20 mouse cellular contexts compared by ENCODE assay signal in genomic region chr9:123713111-123713510, GRCm38 (mm10). TPM values are rescaled to one million over a fixed set of nuclear protein-coding genes. Genes with fewer than 3 reads are reported as not detected.
DNase-seq lines count a peak whose midpoint lies in the region; ATAC-seq and TF ChIP-seq lines count a peak whose summit lies in the region.
"Had no signal": no experiment of that assay in that cellular context is flagged by ENCODE, and none has a peak within 500 bp of the region (broad histone marks: within the 10 kb centered on the region; RNA-seq: fewer than 3 reads in every experiment).

No protein-coding gene starts in this region.

- H3K27me3 ChIP-seq in kidney, postnatal 0 days (ENCODE audit: insufficient read depth, low read length), result no peaks in the 10 kb centered on the region
- H3K27me3 ChIP-seq in thymus, adult 2 months (ENCODE audit: control insufficient read depth, insufficient read depth, low read length), result no peaks in the 10 kb centered on the region
- H3K27me3 ChIP-seq in splenic B cell, adult 2 months (ENCODE audit: control insufficient read depth, insufficient read depth, low read length, poor library complexity, severe bottlenecking), result no peaks in the 10 kb centered on the region
- H3K27me3 ChIP-seq: embryonic facial prominence, embryonic 12.5 days; heart, embryonic 12.5 days; limb, embryonic 13.5 days; lung, embryonic 15.5 days had no signal

- 0 out of 2 replicates have a peak, but pooled peaks cover 3% of the 10 kb centered on the region for H3K4me1 ChIP-seq in kidney, postnatal 0 days (replicated peaks; ENCODE audit: insufficient read depth, low read length)
- peaks cover 4% of the 10 kb centered on the region; the same call in 1 of the 2 replicates for H3K4me1 ChIP-seq in thymus, adult 2 months (replicated peaks; ENCODE audit: control insufficient read depth, insufficient read depth, low read length)

- H3K4me3 ChIP-seq in kidney, postnatal 0 days (replicated peaks; ENCODE audit: low read depth, low read length), result no peak overlapping the region
- H3K4me3 ChIP-seq in thymus, adult 2 months (ENCODE audit: control insufficient read depth, insufficient read depth, low read length), result no peak overlapping the region
- H3K4me3 ChIP-seq: embryonic facial prominence, embryonic 12.5 days; heart, embryonic 12.5 days; left cerebral cortex, adult 2 months; limb, embryonic 13.5 days; lung, embryonic 15.5 days had no signal

- H3K9ac ChIP-seq in kidney, postnatal 0 days (ENCODE audit: low read depth, low read length), result no peak overlapping the region
- H3K9ac ChIP-seq: embryonic facial prominence, embryonic 12.5 days; heart, embryonic 12.5 days; limb, embryonic 13.5 days; lung, embryonic 15.5 days had no signal

- TF ChIP-seq CTCF in kidney, postnatal 0 days (IDR thresholded peaks at IDR 0.05; ENCODE audit: low read depth), result peak; percentile 51
- no peak for TF ChIP-seq CTCF in thymus, adult 2 months (IDR thresholded peaks at IDR 0.05; ENCODE audit: borderline replicate concordance, control insufficient read depth, extremely low read depth, insufficient read depth, low read length, poor library complexity)

- peak; percentile 6 for DNase-seq in embryo, embryonic 10.5 days (ENCODE audit: low spot score)
- no peak for DNase-seq in embryo, embryonic 11 days
- peak; percentile 29 for DNase-seq in kidney, postnatal 0 days (ENCODE audit: low spot score)
- DNase-seq in kidney, postnatal 14 days, result no peak
- DNase-seq in thymus, adult 2 months, result peak; percentile 26
- no peak for DNase-seq in thymus, postnatal 36 days
- peak; percentile 58 for DNase-seq in splenic B cell, adult 2 months (ENCODE audit: low read depth, low spot score)
- DNase-seq in left cerebral cortex, adult 18-20 months (ENCODE audit: low spot score in 2 of 2), result no peak
- DNase-seq: B cell, adult 2 months; cerebellum, postnatal 14 days; gastrocnemius, postnatal 10 days; kidney, postnatal 25 days; right cerebral cortex, postnatal 4 days had no signal

- no peak for ATAC-seq in kidney, postnatal 0 days (replicated peaks; ENCODE audit: low FRiP score, low read depth)
- ATAC-seq: inflammation-experienced regulatory T-cells, adult 6 months had no signal

- no peak overlapping the region for H3K27ac ChIP-seq in kidney, postnatal 0 days
- H3K27ac ChIP-seq in thymus, adult 2 months (ENCODE audit: control insufficient read depth, insufficient read depth, low read length), result no peak overlapping the region
- H3K27ac ChIP-seq: embryonic facial prominence, embryonic 12.5 days; left cerebral cortex, adult 2 months; limb, embryonic 13.5 days; lung, embryonic 15.5 days had no signal

- WGBS in kidney, postnatal 0 days, result 82% methylated on average over 2 of the region's 2 CpGs
- WGBS in thymus, adult 2 months, result 95% methylated on average over 2 of the region's 2 CpGs

- no peaks in the 10 kb centered on the region for H3K9me3 ChIP-seq in kidney, postnatal 0 days (replicated peaks; ENCODE audit: low read length)
- H3K9me3 ChIP-seq: embryonic facial prominence, embryonic 12.5 days; heart, embryonic 12.5 days; limb, embryonic 13.5 days; lung, embryonic 15.5 days had no signal

- H3K36me3 ChIP-seq in kidney, postnatal 0 days (ENCODE audit: insufficient read depth, low read length), result peaks cover 14% of the 10 kb centered on the region; the same call in 1 of the 2 replicates
- peaks cover 34% of the 10 kb centered on the region for H3K36me3 ChIP-seq in thymus, adult 2 months (ENCODE audit: control insufficient read depth, insufficient read depth, low read length)
- H3K36me3 ChIP-seq in splenic B cell, adult 2 months (ENCODE audit: control insufficient read depth, insufficient read depth, low read length, poor library complexity, severe bottlenecking), result 0 out of 2 replicates have a peak, but pooled peaks cover 2% of the 10 kb centered on the region

- H3K4me2 ChIP-seq in kidney, postnatal 0 days (ENCODE audit: low read length), result no peak overlapping the region
- H3K4me2 ChIP-seq: embryonic facial prominence, embryonic 12.5 days; heart, embryonic 12.5 days; limb, embryonic 13.5 days; lung, embryonic 15.5 days had no signal

- no peak for TF ChIP-seq POLR2A in thymus, adult 2 months (IDR thresholded peaks at IDR 0.05; ENCODE audit: control insufficient read depth, extremely low read depth, insufficient read depth, low read length, poor library complexity)

RNA-seq across cellular contexts. Expression of gene Lztfl1, which starts 4.4 kb away (rescaled TPM):
- polyA plus RNA-seq in kidney, postnatal 0 days (2015; fragmentation: Nextera tagmentation; extraction: Ambion mirVana), result 57.5 and 59.6 TPM in 2 replicates
- 11.8 and 12.1 TPM in 2 replicates for polyA plus RNA-seq in thymus, adult 2 months (2012; rRNA removed)
- total RNA-seq in left cerebral cortex, adult 18-20 months (2021), result 10 to 100 TPM; 65.2 to 74.3 TPM

RNA-seq across cellular contexts. Expression of gene Slc6a20a, which starts 34.4 kb away (rescaled TPM):
- polyA plus RNA-seq in kidney, postnatal 0 days (2015; fragmentation: Nextera tagmentation; extraction: Ambion mirVana), result 2.2 TPM in 2 replicates
- polyA plus RNA-seq in thymus, adult 2 months (2012; rRNA removed), result 7.5 and 8.1 TPM in 2 replicates
- 10 to 100 TPM; 25.2 to 28.1 TPM for total RNA-seq in left cerebral cortex, adult 18-20 months (2021)
- total RNA-seq: hematopoietic stem cell, adult 5-6 weeks had no signal
- polyA plus RNA-seq: heart, embryonic 12.5 days; inflammation-experienced regulatory T-cells, adult 6 months; limb, embryonic 13.5 days had no signal

RNA-seq across cellular contexts. Expression of gene Ccr9, which starts 34.9 kb away (rescaled TPM):
- 0.11 and 0.23 TPM in 2 replicates for polyA plus RNA-seq in kidney, postnatal 0 days (2015; fragmentation: Nextera tagmentation; extraction: Ambion mirVana)
- 500 and 608 TPM in 2 replicates for polyA plus RNA-seq in thymus, adult 2 months (2012; rRNA removed)
- total RNA-seq in left cerebral cortex, adult 18-20 months (2021), result under 1 TPM; 0.16 to 0.33 TPM

Comparison
In these comparisons a context has a peak if more than half of its experiments do, and no peak if none do; other contexts are left out.
1. DNase-seq: peak in embryo, embryonic 10.5 days (single experiment), kidney, postnatal 0 days (single experiment), thymus, adult 2 months (single experiment) and splenic B cell, adult 2 months (single experiment); none in embryo, embryonic 11 days (single experiment), kidney, postnatal 14 days (single experiment), thymus, postnatal 36 days (0 of 2) and left cerebral cortex, adult 18-20 months (0 of 2).
2. RNA of gene Ccr9, which starts 34.9 kb away (polyA plus RNA-seq): 500 to 608 TPM in thymus, adult 2 months; 0.11 to 0.23 TPM in kidney, postnatal 0 days; every median in the first group is over 100 times any median in the second.